Mouse (Mus musculus): ENCODE measurements at regions not wholly inside any gene's neighbourhood (a gene's known extent, or its start where the extent isn't known, plus 50 kb on each side); places are given as distances from the start of the nearest gene placed in this dataset.
A peak's percentile ranks its signal among the peaks of the same experiment; 100 is the strongest.

- no peak for DNase-seq
Observed at GRCm38 (mm10) chr3:115655020-115655419, 59.9 kb downstream of the S1pr1 start.

GRCm38 (mm10) chr3:115652236-115652635 lies 62.6 kb downstream of the S1pr1 start:
- no peak for DNase-seq

- DNase-seq, result no peak
Observed at GRCm38 (mm10) chr3:115649338-115650117, 65.3 kb downstream of the S1pr1 start.

GRCm38 (mm10) chr3:115646993-115647392 lies 67.9 kb downstream of the S1pr1 start:
- DNase-seq, result no peak

- DNase-seq, result no peak
Observed at GRCm38 (mm10) chr3:115644307-115644706, 70.6 kb downstream of the S1pr1 start.

- peak; percentile 38 to 59 for DNase-seq
Observed at GRCm38 (mm10) chr3:115642846-115643260, 72.0 kb downstream of the S1pr1 start.

- peak; percentile 7 to 21 for DNase-seq
Observed at GRCm38 (mm10) chr3:115642001-115642845, 72.6 kb downstream of the S1pr1 start.

GRCm38 (mm10) chr3:115641411-115641810 lies 73.5 kb downstream of the S1pr1 start:
- DNase-seq, result no peak

GRCm38 (mm10) chr3:115635487-115635886 lies 79.4 kb downstream of the S1pr1 start:
- DNase-seq, result no peak

- DNase-seq, result no peak
Observed at GRCm38 (mm10) chr3:115635081-115635480, 79.8 kb downstream of the S1pr1 start.

GRCm38 (mm10) chr3:115632417-115632743 lies 82.5 kb downstream of the S1pr1 start:
- DNase-seq, result no peak

- DNase-seq, result no peak
Observed at GRCm38 (mm10) chr3:115631573-115632416, 83.1 kb downstream of the S1pr1 start.

GRCm38 (mm10) chr3:115622920-115623319 lies 92.0 kb downstream of the S1pr1 start:
- no peak for DNase-seq

- DNase-seq, result no peak
Observed at GRCm38 (mm10) chr3:115622300-115622699, 92.6 kb downstream of the S1pr1 start.

- DNase-seq, result no peak
Observed at GRCm38 (mm10) chr3:115619970-115620369, 94.9 kb downstream of the S1pr1 start.

- DNase-seq, result no peak
Observed at GRCm38 (mm10) chr3:115615994-115616598, 98.8 kb downstream of the S1pr1 start.

- no peak for DNase-seq
Observed at GRCm38 (mm10) chr3:115612859-115613258, 102.0 kb downstream of the S1pr1 start.

GRCm38 (mm10) chr3:115608087-115608486 lies 106.8 kb downstream of the S1pr1 start:
- no peak for DNase-seq

- DNase-seq, result no peak
Observed at GRCm38 (mm10) chr3:115604734-115605279, 110.1 kb downstream of the S1pr1 start.

GRCm38 (mm10) chr3:115604267-115604666 lies 110.6 kb downstream of the S1pr1 start:
- no peak for DNase-seq

- no peak for DNase-seq
Observed at GRCm38 (mm10) chr3:115603803-115604202, 111.1 kb downstream of the S1pr1 start.

- no peak for DNase-seq
Observed at GRCm38 (mm10) chr3:115599281-115599680, 115.6 kb downstream of the S1pr1 start.

All from thymus, adult 18-20 months (tissue).